1 mouse cellular context compared by ENCODE assay signal in the genomic region with DNA sequence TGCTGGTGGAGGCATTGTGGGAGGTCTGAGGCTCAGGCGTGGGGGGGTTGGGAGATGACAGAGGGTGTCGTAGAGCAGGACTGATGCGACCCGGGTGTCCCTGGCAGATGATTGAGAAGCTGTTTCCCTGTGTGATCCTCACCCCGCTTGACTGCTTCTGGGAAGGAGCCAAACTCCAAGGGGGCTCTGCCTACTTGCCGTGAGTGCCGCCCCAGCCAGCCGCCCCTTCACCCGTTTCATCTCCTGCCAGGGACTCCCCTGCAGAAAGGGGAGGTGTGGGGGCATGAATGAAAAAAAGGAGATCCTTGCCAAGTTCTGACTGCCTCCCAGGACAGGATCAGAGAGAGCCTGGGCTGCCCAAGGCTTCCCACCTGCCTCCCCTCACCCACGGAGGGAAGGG.
TF ChIP-seq lines count a peak whose summit lies in the region.

No protein-coding gene starts in this region.

TF ChIP-seq in ES-E14, 5 proteins besides CTCF, POLR2A, EP300 and RAD21:
- no peak for TF ChIP-seq CHD2 (IDR thresholded peaks at IDR 0.05; ENCODE audit: low read depth, low read length)
- TF ChIP-seq ZC3H11A (IDR thresholded peaks at IDR 0.05; ENCODE audit: borderline replicate concordance, low read depth, low read length) = no peak
- no peak for TF ChIP-seq ZNF384 (IDR thresholded peaks at IDR 0.05; ENCODE audit: low read depth, low read length)
- no peak for TF ChIP-seq MAFK (IDR thresholded peaks at IDR 0.05; ENCODE audit: insufficient read depth, low read depth, low read length)
- no peak for TF ChIP-seq HCFC1 (IDR thresholded peaks at IDR 0.05; ENCODE audit: borderline replicate concordance, insufficient read depth, low read length)
TF ChIP-seq in ES-E14: peak in this region for 0.
